Mouse (Mus musculus) megakaryocyte, embryonic 14.5 days (primary cell): ENCODE results near the gene Cd151.

Experiments
- FLI1 ChIP-seq: IDR thresholded peaks from 2 replicates; pipeline ENCODE4 v1.6.1; 2012; ENCODE audit warnings: low read length, inconsistent platforms, mixed read lengths
- GATA1 ChIP-seq: IDR thresholded peaks from 3 replicates; pipeline ENCODE4 v1.6.1; 2012; ENCODE audit warnings: mixed read lengths, low read length, inconsistent platforms, borderline replicate concordance

- TF ChIP-seq GATA1: no peak
- no peak for TF ChIP-seq FLI1
Observed at GRCm38 (mm10) chr7:141434464-141434863, 32.7 kb upstream of the Cd151 start.
